Mouse (Mus musculus) inflammation-experienced regulatory T-cells, adult 6 months (primary cell): ENCODE measurements around the gene Tspan31. TPM values are rescaled to one million over a fixed set of nuclear protein-coding genes. Genes with fewer than 3 reads are reported as not detected.

Experiments
- ATAC-seq: one replicate; pipeline ENCODE4 v1.8.0; 2017
- polyA plus RNA-seq, 3 experiments: library from polyadenylated mRNA; unstranded; fragments of 100-300 nt; shearing (Covaris generic); gene quantifications; one replicate each; pipeline ENCODE4 v1.2.1; 2017

The Tspan31 gene
- polyA plus RNA-seq = 100 to 1,000 TPM in 2 of 3 experiments, 10 to 100 TPM in 1; 97.8 to 134 (median 127) TPM

- ATAC-seq = peak; percentile 79
Observed at GRCm38 (mm10) chr10:127070190-127071121, at the start of gene Tspan31. Gene Tspan31, minus strand, starts transcription at chr10:127070264.

- ATAC-seq = no peak
Observed at GRCm38 (mm10) chr10:127119229-127119628, 49.2 kb upstream of the Tspan31 start.

GRCm38 (mm10) chr10:127118470-127118869, 48.4 kb upstream of the Tspan31 start:
- ATAC-seq = no peak

GRCm38 (mm10) chr10:127115068-127115467, 45.0 kb upstream of the Tspan31 start:
- ATAC-seq = peak; percentile 48

GRCm38 (mm10) chr10:127114408-127114807, 44.3 kb upstream of the Tspan31 start:
- no peak for ATAC-seq

- no peak for ATAC-seq
Observed at GRCm38 (mm10) chr10:127111001-127111887, 41.2 kb upstream of the Tspan31 start.

GRCm38 (mm10) chr10:127108262-127108583, 38.2 kb upstream of the Tspan31 start:
- no peak for ATAC-seq

- ATAC-seq = peak; percentile 84
Observed at GRCm38 (mm10) chr10:127107563-127108261, 37.6 kb upstream of the Tspan31 start.

- no peak for ATAC-seq
Observed at GRCm38 (mm10) chr10:127103631-127104030, 33.6 kb upstream of the Tspan31 start.

- no peak for ATAC-seq
Observed at GRCm38 (mm10) chr10:127101151-127101550, 31.1 kb upstream of the Tspan31 start.

GRCm38 (mm10) chr10:127100414-127100813, 30.4 kb upstream of the Tspan31 start:
- ATAC-seq = no peak

- ATAC-seq = no peak
Observed at GRCm38 (mm10) chr10:127099868-127100267, 29.8 kb upstream of the Tspan31 start.

- ATAC-seq = no peak
Observed at GRCm38 (mm10) chr10:127099191-127099590, 29.1 kb upstream of the Tspan31 start.

GRCm38 (mm10) chr10:127098514-127098913, 28.4 kb upstream of the Tspan31 start:
- ATAC-seq = no peak

- no peak for ATAC-seq
Observed at GRCm38 (mm10) chr10:127094382-127094802, 24.3 kb upstream of the Tspan31 start.

- ATAC-seq = no peak
Observed at GRCm38 (mm10) chr10:127092742-127093141, 22.7 kb upstream of the Tspan31 start.

- no peak for ATAC-seq
Observed at GRCm38 (mm10) chr10:127091507-127092396, 21.7 kb upstream of the Tspan31 start.

- no peak for ATAC-seq
Observed at GRCm38 (mm10) chr10:127090560-127091411, 20.7 kb upstream of the Tspan31 start.

GRCm38 (mm10) chr10:127085633-127086032, 15.6 kb upstream of the Tspan31 start:
- ATAC-seq = no peak

GRCm38 (mm10) chr10:127085052-127085451, 15.0 kb upstream of the Tspan31 start:
- no peak for ATAC-seq

- no peak for ATAC-seq
Observed at GRCm38 (mm10) chr10:127083915-127084306, 13.8 kb upstream of the Tspan31 start.
